Mouse (Mus musculus) forebrain, embryonic 15.5 days (tissue): ENCODE results near the gene Atp5e. TPM values are rescaled to one million over a fixed set of nuclear protein-coding genes. Genes with fewer than 3 reads are reported as not detected.

Experiments used
- ATAC-seq: fragments of 200-750 bp; cut with Nextera tagmentation; replicated peaks from 2 replicates; pipeline ENCODE4 v1.8.0; 2017; ENCODE audit warnings: mild to moderate bottlenecking, moderate TSS enrichment, moderate library complexity
- H3K27ac ChIP-seq: fragments of 300-500 bp; sonication (generic); replicated peaks from 2 replicates; pipeline ENCODE4 v1.5.1; 2015; ENCODE audit warnings: mild to moderate bottlenecking, inconsistent platforms
- H3K27me3 ChIP-seq: fragments of 300-500 bp; sonication (generic); 2 replicates; pipeline ENCODE4 v1.6.1; 2015; ENCODE audit warnings: inconsistent platforms
- H3K36me3 ChIP-seq: fragments of 300-500 bp; sonication (generic); 2 replicates; pipeline ENCODE4 v1.6.1; 2015; ENCODE audit warnings: mild to moderate bottlenecking, inconsistent platforms
- H3K4me1 ChIP-seq: fragments of 300-500 bp; sonication (generic); 2 replicates; pipeline ENCODE4 v1.6.1; 2015; ENCODE audit warnings: inconsistent platforms
- H3K4me2 ChIP-seq: fragments of 300-500 bp; sonication (generic); replicated peaks from 2 replicates; pipeline ENCODE4 v1.6.1; 2015; ENCODE audit warnings: mild to moderate bottlenecking, inconsistent platforms
- H3K4me3 ChIP-seq: fragments of 300-500 bp; sonication (generic); 2 replicates; pipeline ENCODE4 v1.5.1; 2015; ENCODE audit warnings: mild to moderate bottlenecking, inconsistent platforms
- H3K9ac ChIP-seq: fragments of 300-500 bp; sonication (generic); replicated peaks from 2 replicates; pipeline ENCODE4 v1.6.1; 2015; ENCODE audit warnings: mild to moderate bottlenecking, inconsistent platforms
- H3K9me3 ChIP-seq: fragments of 300-500 bp; sonication (generic); 2 replicates; pipeline ENCODE4 v1.6.1; 2016; ENCODE audit warnings: inconsistent platforms
- WGBS: fragments of 180-500 bp; shearing (Covaris S2); methylation state at CpG from one replicate; pipeline ENCODE4 v1.1.7; 2015; ENCODE audit warnings: mixed read lengths; 5-methylcytosine and 5-hydroxymethylcytosine counted together
- polyA plus RNA-seq: library from polyadenylated mRNA; unstranded; fragments of >200 nt; fragmentation: Nextera tagmentation; extraction: Ambion mirVana; gene quantifications from 2 replicates; pipeline ENCODE4 v1.2.1, GENCODE M21; 2015

The Atp5e gene
- 668 and 672 TPM in 2 replicates for polyA plus RNA-seq

DNA sequence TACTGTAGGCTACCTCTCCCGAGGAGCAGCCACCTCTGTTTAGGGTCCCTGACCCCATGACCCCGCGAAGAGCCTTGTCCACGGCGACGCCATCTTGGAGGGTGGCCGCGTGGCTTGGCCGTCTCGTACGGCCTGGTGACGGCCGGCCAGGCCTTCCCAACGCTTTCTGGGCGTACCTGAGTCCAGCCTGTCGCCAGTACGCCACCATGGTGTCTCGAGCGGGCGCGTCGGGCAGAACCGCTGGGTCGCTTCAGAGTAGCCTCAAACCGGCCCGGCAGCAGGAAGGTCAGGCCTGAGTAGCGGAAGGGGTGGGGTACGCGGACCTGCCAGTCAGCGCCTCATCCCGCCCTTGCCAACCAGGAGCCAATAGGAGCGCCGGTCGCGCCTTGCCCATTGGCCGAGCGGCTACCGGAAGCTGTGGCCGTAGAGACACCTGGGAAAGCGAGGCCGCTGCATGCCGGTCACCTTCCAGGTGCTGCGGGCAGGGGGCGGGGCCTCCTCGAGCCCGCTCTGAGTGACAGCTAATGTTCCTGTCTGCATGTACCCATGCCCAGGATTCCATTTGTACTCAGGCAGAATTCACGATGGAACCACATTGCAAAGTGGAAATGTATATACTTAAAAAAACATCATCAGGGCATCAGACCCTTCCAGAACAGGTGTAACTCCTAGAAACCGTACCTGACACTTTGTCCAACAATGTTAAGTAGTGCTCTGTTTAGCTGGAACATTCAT, at the start of gene Atp5e:
Gene Atp5e (minus strand): TSS at position 317 of the 735 bp plus-strand sequence.
- H3K36me3 ChIP-seq = peaks cover 39% of the 10 kb centered on the region
- H3K4me1 ChIP-seq = peaks cover 11% of the 10 kb centered on the region
- ATAC-seq = peak; percentile 100
- H3K9me3 ChIP-seq = no peaks in the 10 kb centered on the region
- H3K27me3 ChIP-seq = no peaks in the 10 kb centered on the region
- H3K27ac ChIP-seq = peak within 1 kb of the TSS; percentile 46; the same call in 1 of the 2 replicates
- peak within 1 kb of the TSS; percentile 87 for H3K9ac ChIP-seq
- peak within 1 kb of the TSS; percentile 89 for H3K4me2 ChIP-seq
- H3K4me3 ChIP-seq = peak within 1 kb of the TSS; percentile 93
- WGBS = 3% methylated on average over 48 of the region's 48 CpGs

DNA sequence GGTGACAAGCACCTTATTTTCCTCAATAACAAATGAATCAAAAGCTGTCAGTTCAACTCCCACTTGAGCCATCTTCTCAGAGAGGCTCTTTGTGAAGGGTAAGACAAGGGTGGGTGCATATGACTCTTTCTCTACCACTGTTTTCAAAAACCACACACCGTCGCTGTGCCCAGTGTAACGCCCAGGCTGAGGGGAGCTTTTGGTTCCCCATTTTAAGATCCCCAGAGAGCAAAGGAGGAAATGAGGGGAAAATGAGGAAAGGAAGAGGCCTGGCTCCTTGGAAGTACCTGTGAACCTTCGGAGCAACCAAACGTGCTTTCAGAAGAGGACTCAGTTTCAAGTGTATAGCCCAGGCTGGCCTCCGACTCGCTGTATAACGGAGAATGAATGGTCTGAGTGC, 45.9 kb upstream of the Atp5e start:
- H3K4me2 ChIP-seq = no peak overlapping the region
- no peak overlapping the region for H3K27ac ChIP-seq
- 94% methylated on average over 8 of the region's 8 CpGs for WGBS
- no peaks in the 10 kb centered on the region for H3K27me3 ChIP-seq
- no peaks in the 10 kb centered on the region for H3K4me1 ChIP-seq
- no peak for ATAC-seq
- no peaks in the 10 kb centered on the region for H3K9me3 ChIP-seq
- no peaks in the 10 kb centered on the region for H3K36me3 ChIP-seq
- no peak overlapping the region for H3K9ac ChIP-seq
- no peak overlapping the region for H3K4me3 ChIP-seq

DNA sequence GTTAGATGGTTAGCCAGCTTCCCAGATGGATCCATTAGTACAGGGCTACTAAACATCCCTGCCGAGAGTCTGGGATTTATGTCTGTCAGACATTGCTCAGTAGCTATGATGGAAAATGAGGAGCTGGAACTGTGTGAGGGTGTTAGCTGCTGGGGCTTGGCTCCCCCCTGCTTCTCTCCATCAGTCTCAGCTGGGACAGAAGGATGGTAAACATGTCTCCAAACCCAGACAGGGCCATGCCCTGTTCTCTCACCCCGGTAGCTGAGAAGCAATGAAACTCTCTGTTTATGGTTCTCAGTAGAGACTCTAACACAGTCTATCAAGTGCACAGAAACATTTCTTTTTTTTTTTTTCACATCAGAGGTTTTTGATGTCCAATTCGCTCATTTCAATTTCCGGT, 44.1 kb upstream of the Atp5e start:
- no peak overlapping the region for H3K27ac ChIP-seq
- 95% methylated on average over 4 of the region's 4 CpGs for WGBS
- ATAC-seq = no peak

DNA sequence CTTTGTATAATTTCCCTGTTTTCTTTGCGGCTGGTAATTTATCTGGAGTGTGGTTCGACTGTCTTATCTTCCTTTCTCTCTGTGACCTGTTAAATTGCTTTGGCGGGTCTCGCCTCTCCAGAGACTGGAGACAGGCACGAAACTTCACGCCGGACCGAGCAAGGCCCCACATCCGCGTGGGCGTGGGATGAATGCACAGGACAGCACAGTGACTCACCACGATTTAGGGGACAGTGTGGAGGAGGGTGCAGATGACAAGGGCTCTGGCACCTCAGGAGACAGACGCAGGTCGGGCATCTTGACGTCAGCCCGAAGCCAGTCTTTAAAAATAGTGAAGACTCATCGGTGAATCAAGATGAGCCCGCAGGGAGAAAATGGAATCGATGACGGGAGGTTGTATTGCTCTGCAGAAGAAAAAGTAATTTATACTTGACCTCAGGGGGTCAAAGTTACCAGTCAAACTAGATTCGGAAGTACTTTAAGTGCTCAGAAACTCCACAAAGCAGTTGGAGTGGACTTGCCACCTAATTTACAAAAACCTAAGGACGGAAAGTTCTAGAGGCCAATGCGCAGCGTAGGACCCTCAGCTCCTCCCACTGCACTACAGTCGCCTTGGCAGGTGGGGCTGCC, 39.0 kb upstream of the Atp5e start:
- WGBS = 88% methylated on average over 25 of the region's 25 CpGs

More for the DNA sequence above, 44.1 kb upstream of the Atp5e start:
- Histone ChIP-seq H3K4me1 (no peaks in the 10 kb centered on the region), H3K27me3 (no peaks in the 10 kb centered on the region), H3K36me3 (no peaks in the 10 kb centered on the region), H3K4me3 (no peak overlapping the region), H3K9me3 (no peaks in the 10 kb centered on the region), H3K9ac (no peak overlapping the region), H3K4me2 (no peak overlapping the region)

DNA sequence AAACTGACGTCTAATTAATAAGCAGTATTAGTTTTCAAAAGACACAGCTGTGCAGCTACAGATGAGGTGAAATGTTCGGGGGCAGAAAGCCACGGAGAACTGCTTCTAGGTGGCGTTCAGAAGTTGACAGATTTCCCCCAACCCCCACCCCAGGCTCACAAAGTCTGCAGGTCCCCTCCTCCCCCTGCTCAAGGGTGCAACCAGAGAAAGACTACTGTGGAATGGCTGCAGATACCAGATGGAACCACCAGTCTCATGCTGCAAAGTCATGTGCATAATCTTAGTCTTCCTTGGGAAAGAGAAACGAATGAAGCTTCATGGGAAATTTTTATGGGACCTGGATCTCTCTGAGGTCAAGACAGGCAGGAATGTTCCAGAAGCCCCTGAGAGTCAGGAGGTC, 38.4 kb upstream of the Atp5e start:
- Histone ChIP-seq H3K36me3 (no peaks in the 10 kb centered on the region), H3K27me3 (no peaks in the 10 kb centered on the region), H3K9ac (no peak overlapping the region), H3K9me3 (no peaks in the 10 kb centered on the region), H3K4me2 (no peak overlapping the region), H3K4me3 (no peak overlapping the region), H3K27ac (no peak overlapping the region), H3K4me1 (peaks cover 8% of the 10 kb centered on the region; the same call in 1 of the 2 replicates)
- WGBS = 32% methylated on average over 5 of the region's 5 CpGs
- ATAC-seq = peak; percentile 53; the same call in 1 of the 2 replicates

More for the DNA sequence above, 39.0 kb upstream of the Atp5e start:
- Histone ChIP-seq H3K36me3 (no peaks in the 10 kb centered on the region), H3K9ac (no peak overlapping the region), H3K27ac (no peak overlapping the region), H3K9me3 (no peaks in the 10 kb centered on the region), H3K4me3 (no peak overlapping the region), H3K27me3 (no peaks in the 10 kb centered on the region), H3K4me2 (no peak overlapping the region), H3K4me1 (peaks cover 8% of the 10 kb centered on the region; the same call in 1 of the 2 replicates)
- ATAC-seq = no peak

DNA sequence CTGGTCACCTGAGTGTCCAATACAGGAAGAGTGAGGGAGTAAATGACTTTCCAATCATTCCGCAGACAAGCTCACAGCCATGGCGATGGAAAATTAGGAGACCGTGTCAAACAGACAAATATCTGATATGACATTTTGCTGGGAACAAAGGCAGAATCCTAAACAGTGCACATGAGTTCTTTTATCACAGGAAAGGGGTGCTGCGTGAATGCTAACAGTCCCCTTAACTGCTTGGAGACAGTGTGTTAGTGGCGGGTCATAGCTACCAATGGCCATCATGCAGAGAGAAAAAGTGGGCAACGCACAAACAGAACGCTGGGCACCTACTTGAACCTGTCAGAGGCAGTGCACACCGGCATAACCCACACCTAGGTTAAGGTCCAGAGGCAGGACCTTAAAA, 37.6 kb upstream of the Atp5e start:
- Histone ChIP-seq H3K9me3 (no peaks in the 10 kb centered on the region), H3K27me3 (no peaks in the 10 kb centered on the region), H3K4me2 (no peak overlapping the region), H3K27ac (no peak overlapping the region), H3K4me1 (peaks cover 8% of the 10 kb centered on the region; the same call in 1 of the 2 replicates), H3K36me3 (no peaks in the 10 kb centered on the region), H3K4me3 (no peak overlapping the region), H3K9ac (no peak overlapping the region)
- WGBS = 81% methylated on average over 8 of the region's 8 CpGs
- no peak for ATAC-seq

DNA sequence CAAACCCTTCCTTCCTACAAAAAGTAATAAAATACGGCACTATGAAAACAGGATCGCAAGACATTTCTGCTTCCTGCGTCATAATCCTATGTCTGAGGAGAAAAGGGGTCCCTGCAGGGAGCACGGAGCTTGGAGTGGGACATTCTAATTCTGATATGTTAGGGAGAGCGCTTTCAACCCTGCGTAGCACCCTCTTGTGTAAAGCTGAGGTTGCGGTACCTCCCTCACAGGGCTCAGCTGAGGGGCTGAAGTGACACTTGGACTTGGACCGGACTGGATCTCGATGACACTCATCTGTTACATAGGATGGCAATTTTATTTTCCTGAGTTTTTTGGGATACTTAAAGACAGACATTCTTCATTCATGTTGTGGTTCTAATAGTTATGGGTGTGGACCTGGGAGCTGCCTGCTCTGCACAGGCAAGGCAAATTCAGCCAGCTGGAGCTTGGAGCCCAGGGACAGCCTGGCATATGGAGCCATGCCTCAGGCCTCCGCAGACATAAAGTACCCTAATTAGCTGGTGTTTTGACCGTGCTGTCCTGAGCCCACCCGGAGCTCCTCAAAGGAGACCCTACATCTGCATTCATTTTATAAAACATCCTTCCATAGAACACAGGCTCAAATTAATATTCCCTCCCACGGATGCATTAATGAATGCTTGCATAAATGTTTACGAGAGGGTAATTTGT, 37.1 kb upstream of the Atp5e start:
- no peaks in the 10 kb centered on the region for H3K9me3 ChIP-seq
- H3K27me3 ChIP-seq = no peaks in the 10 kb centered on the region
- no peak overlapping the region for H3K27ac ChIP-seq
- peak; percentile 46; the same call in 1 of the 2 replicates for ATAC-seq
- H3K4me2 ChIP-seq = no peak overlapping the region
- H3K4me3 ChIP-seq = no peak overlapping the region
- 67% methylated on average over 14 of the region's 14 CpGs for WGBS
- no peaks in the 10 kb centered on the region for H3K36me3 ChIP-seq
- H3K4me1 ChIP-seq = peaks cover 8% of the 10 kb centered on the region; the same call in 1 of the 2 replicates
- no peak overlapping the region for H3K9ac ChIP-seq

GRCm38 (mm10) chr2:174492858-174493257, 29.0 kb upstream of the Atp5e start:
- H3K36me3 ChIP-seq = no peaks in the 10 kb centered on the region
- H3K4me2 ChIP-seq = no peak overlapping the region

GRCm38 (mm10) chr2:174487005-174487404, 23.1 kb upstream of the Atp5e start:
- no peak overlapping the region for H3K4me3 ChIP-seq
- no peaks in the 10 kb centered on the region for H3K36me3 ChIP-seq
- H3K27ac ChIP-seq = no peak overlapping the region
- ATAC-seq = no peak
- WGBS = 89% methylated on average over 5 of the region's 5 CpGs
- no peak overlapping the region for H3K4me2 ChIP-seq
- H3K4me1 ChIP-seq = no peaks in the 10 kb centered on the region
- H3K9me3 ChIP-seq = no peaks in the 10 kb centered on the region
- no peak overlapping the region for H3K9ac ChIP-seq
- H3K27me3 ChIP-seq = no peaks in the 10 kb centered on the region

More at GRCm38 (mm10) chr2:174492858-174493257, 29.0 kb upstream of the Atp5e start:
- no peak overlapping the region for H3K9ac ChIP-seq
- no peaks in the 10 kb centered on the region for H3K27me3 ChIP-seq
- 0 out of 2 replicates have a peak, but pooled peaks cover 7% of the 10 kb centered on the region for H3K9me3 ChIP-seq
- WGBS = 71% methylated on average over 2 of the region's 2 CpGs
- H3K27ac ChIP-seq = no peak overlapping the region
- no peaks in the 10 kb centered on the region for H3K4me1 ChIP-seq
- no peak overlapping the region for H3K4me3 ChIP-seq
- ATAC-seq = no peak

- Histone ChIP-seq H3K9me3 (no peaks in the 10 kb centered on the region), H3K4me3 (no peak overlapping the region), H3K27me3 (no peaks in the 10 kb centered on the region), H3K36me3 (no peaks in the 10 kb centered on the region), H3K27ac (no peak overlapping the region), H3K4me1 (no peaks in the 10 kb centered on the region), H3K4me2 (no peak overlapping the region), H3K9ac (no peak overlapping the region)
- ATAC-seq = no peak
- 73% methylated on average over 5 of the region's 5 CpGs for WGBS
Measured at GRCm38 (mm10) chr2:174478746-174479145, 14.8 kb upstream of the Atp5e start.

GRCm38 (mm10) chr2:174477543-174478319, 13.8 kb upstream of the Atp5e start:
- WGBS = 76% methylated on average over 3 of the region's 3 CpGs
- H3K4me3 ChIP-seq = no peak overlapping the region
- no peak for ATAC-seq
- H3K27ac ChIP-seq = no peak overlapping the region
- H3K4me2 ChIP-seq = no peak overlapping the region
- H3K27me3 ChIP-seq = no peaks in the 10 kb centered on the region
- no peaks in the 10 kb centered on the region for H3K36me3 ChIP-seq
- peaks cover 4% of the 10 kb centered on the region for H3K4me1 ChIP-seq
- no peaks in the 10 kb centered on the region for H3K9me3 ChIP-seq
- H3K9ac ChIP-seq = no peak overlapping the region
